Mouse (Mus musculus) limb, embryonic 11.5 days (tissue): ENCODE measurements around the gene Gprin1. TPM values are rescaled to one million over a fixed set of nuclear protein-coding genes. Genes with fewer than 3 reads are reported as not detected.

ENCODE experiments used
- ATAC-seq: fragments of 200-750 bp; cut with Nextera tagmentation; 2 replicates; pipeline ENCODE4 v1.8.0; 2017; ENCODE audit warnings: low read depth; ENCODE audit not compliant: insufficient number of reproducible peaks, low FRiP score, low TSS enrichment
- DNase-seq: peaks from one replicate; pipeline ENCODE4 v3.0.0-alpha.2; 2015; ENCODE audit warnings: low spot score
- H3K27ac ChIP-seq: fragments of 300-500 bp; sonication (generic); replicated peaks from 2 replicates; pipeline ENCODE4 v1.5.1; 2014; ENCODE audit warnings: low read depth, mild to moderate bottlenecking, low read length
- H3K27me3 ChIP-seq: fragments of 300-500 bp; sonication (generic); 2 replicates; pipeline ENCODE4 v1.6.1; 2014; ENCODE audit warnings: mild to moderate bottlenecking, low read length, mixed read lengths; ENCODE audit not compliant: control insufficient read depth, insufficient read depth
- H3K36me3 ChIP-seq: fragments of 300-500 bp; sonication (generic); 2 replicates; pipeline ENCODE4 v1.6.1; 2014; ENCODE audit warnings: mild to moderate bottlenecking, low read length, moderate library complexity, mixed read lengths; ENCODE audit not compliant: control insufficient read depth, insufficient read depth
- H3K4me1 ChIP-seq: fragments of 300-500 bp; sonication (generic); 2 replicates; pipeline ENCODE4 v1.6.1; 2014; ENCODE audit warnings: low read length, mixed read lengths; ENCODE audit not compliant: control insufficient read depth, insufficient read depth
- H3K4me2 ChIP-seq: fragments of 300-500 bp; sonication (generic); 2 replicates; pipeline ENCODE4 v1.6.1; 2014; ENCODE audit warnings: low read depth, mild to moderate bottlenecking, moderate library complexity; ENCODE audit not compliant: severe bottlenecking
- H3K4me3 ChIP-seq: fragments of 300-500 bp; sonication (generic); 2 replicates; pipeline ENCODE4 v1.5.1; 2014; ENCODE audit warnings: low read depth, low read length
- H3K9ac ChIP-seq: fragments of 300-500 bp; sonication (generic); 2 replicates; pipeline ENCODE4 v1.6.1; 2014; ENCODE audit warnings: mild to moderate bottlenecking, low read length
- H3K9me3 ChIP-seq: fragments of 300-500 bp; sonication (generic); 2 replicates; pipeline ENCODE4 v1.6.1; 2016; ENCODE audit warnings: low read length; ENCODE audit not compliant: control insufficient read depth
- WGBS: fragments of 180-500 bp; shearing (Covaris S2); extraction: QIAGEN DNeasy Blood & Tissue Kit; methylation state at CpG from one replicate; pipeline ENCODE4 v1.1.7; 2014; 5-methylcytosine and 5-hydroxymethylcytosine counted together
- polyA plus RNA-seq: library from polyadenylated mRNA; unstranded; fragments of >200 nt; fragmentation: Nextera tagmentation; extraction: Ambion mirVana; gene quantifications from 2 replicates; pipeline ENCODE4 v1.2.1, GENCODE M21; 2014

Gene Gprin1
- polyA plus RNA-seq, 1 experiment from 2014 or later: 0.55 TPM

- Histone ChIP-seq H3K36me3 (no peaks in the 10 kb centered on the region), H3K4me1 (no peaks in the 10 kb centered on the region; the same call in 1 of the 2 replicates), H3K27me3 (peaks cover 52% of the 10 kb centered on the region), H3K4me2 (peak within 1 kb of the TSS; percentile 49), H3K9me3 (no peaks in the 10 kb centered on the region), H3K4me3 (peak within 1 kb of the TSS; percentile 26), H3K9ac (no peak within 1 kb of the TSS), H3K27ac (no peak within 1 kb of the TSS)
- ATAC-seq (no peak), DNase-seq (peak; percentile 77)
- WGBS: 2% methylated on average over 35 of the region's 35 CpGs
Observed at GRCm38 (mm10) chr13:54766192-54766768, 16.6 kb upstream of the Gprin1 start, which contains the start of gene Sncb. Gene Sncb (minus strand): TSS chr13:54766595.

GRCm38 (mm10) chr13:54765281-54766191, 15.9 kb upstream of the Gprin1 start:
- H3K27ac ChIP-seq: no peak overlapping the region
- peak overlapping the region; percentile 49 for H3K4me2 ChIP-seq
- H3K36me3 ChIP-seq: no peaks in the 10 kb centered on the region
- no peak overlapping the region for H3K9ac ChIP-seq
- ATAC-seq (no peak), DNase-seq (peak; percentile 25)
- peak overlapping the region; percentile 26 for H3K4me3 ChIP-seq
- WGBS: 4% methylated on average over 44 of the region's 44 CpGs
- peaks cover 54% of the 10 kb centered on the region for H3K27me3 ChIP-seq
- no peaks in the 10 kb centered on the region; the same call in 1 of the 2 replicates for H3K4me1 ChIP-seq
- no peaks in the 10 kb centered on the region for H3K9me3 ChIP-seq

- Histone ChIP-seq H3K27me3 (peaks cover 43% of the 10 kb centered on the region), H3K27ac (no peak overlapping the region), H3K4me3 (no peak overlapping the region), H3K9me3 (no peaks in the 10 kb centered on the region), H3K4me2 (no peak overlapping the region), H3K36me3 (no peaks in the 10 kb centered on the region), H3K9ac (no peak overlapping the region), H3K4me1 (peaks cover 17% of the 10 kb centered on the region)
- WGBS: 86% methylated on average over 7 of the region's 7 CpGs
- ATAC-seq: no peak
- DNase-seq: no peak
Observed at GRCm38 (mm10) chr13:54760906-54761305, 11.2 kb upstream of the Gprin1 start.

- 47% methylated on average over 8 of the region's 8 CpGs for WGBS
- Histone ChIP-seq H3K4me2 (no peak overlapping the region), H3K27ac (no peak overlapping the region), H3K36me3 (no peaks in the 10 kb centered on the region), H3K4me1 (peaks cover 17% of the 10 kb centered on the region), H3K4me3 (no peak overlapping the region), H3K9ac (no peak overlapping the region), H3K9me3 (no peaks in the 10 kb centered on the region), H3K27me3 (peaks cover 38% of the 10 kb centered on the region)
- ATAC-seq (no peak), DNase-seq (peak; percentile 66)
Observed at GRCm38 (mm10) chr13:54760164-54760795, 10.6 kb upstream of the Gprin1 start.

GRCm38 (mm10) chr13:54759496-54759895, 9.8 kb upstream of the Gprin1 start:
- H3K9ac ChIP-seq: no peak overlapping the region
- H3K4me2 ChIP-seq: no peak overlapping the region
- peaks cover 31% of the 10 kb centered on the region for H3K27me3 ChIP-seq
- peaks cover 17% of the 10 kb centered on the region for H3K4me1 ChIP-seq
- H3K4me3 ChIP-seq: no peak overlapping the region
- H3K9me3 ChIP-seq: no peaks in the 10 kb centered on the region
- no peak for DNase-seq
- no peaks in the 10 kb centered on the region for H3K36me3 ChIP-seq
- 20% methylated on average over 7 of the region's 7 CpGs for WGBS
- ATAC-seq: no peak
- H3K27ac ChIP-seq: no peak overlapping the region

GRCm38 (mm10) chr13:54758756-54759470, 9.2 kb upstream of the Gprin1 start:
- WGBS: 1% methylated on average over 29 of the region's 29 CpGs
- H3K4me3 ChIP-seq: no peak overlapping the region
- H3K4me1 ChIP-seq: peaks cover 17% of the 10 kb centered on the region
- no peak overlapping the region for H3K9ac ChIP-seq
- no peak overlapping the region for H3K27ac ChIP-seq
- no peak for DNase-seq
- peaks cover 25% of the 10 kb centered on the region for H3K27me3 ChIP-seq
- ATAC-seq: no peak; the same call in 1 of the 2 replicates
- H3K9me3 ChIP-seq: no peaks in the 10 kb centered on the region
- H3K36me3 ChIP-seq: no peaks in the 10 kb centered on the region
- peak overlapping the region; percentile 54; the same call in 1 of the 2 replicates for H3K4me2 ChIP-seq

- no peaks in the 10 kb centered on the region for H3K9me3 ChIP-seq
- DNase-seq (peak; percentile 95), ATAC-seq (peak; percentile 81)
- peaks cover 17% of the 10 kb centered on the region for H3K4me1 ChIP-seq
- under 1% methylated on average over 43 of the region's 43 CpGs for WGBS
- no peak overlapping the region for H3K9ac ChIP-seq
- peaks cover 18% of the 10 kb centered on the region for H3K27me3 ChIP-seq
- H3K4me3 ChIP-seq: peak overlapping the region; percentile 30
- H3K36me3 ChIP-seq: no peaks in the 10 kb centered on the region
- H3K27ac ChIP-seq: no peak overlapping the region
- H3K4me2 ChIP-seq: peak overlapping the region; percentile 54
Observed at GRCm38 (mm10) chr13:54758045-54758755, 8.5 kb upstream of the Gprin1 start.
